Mouse (Mus musculus) right cerebral cortex, postnatal 4 days (tissue): ENCODE results near the gene Casp2.

Experiments
- DNase-seq: peaks from one replicate; pipeline ENCODE4 v3.0.0-alpha.2; 2022

Casp2 gene

DNA sequence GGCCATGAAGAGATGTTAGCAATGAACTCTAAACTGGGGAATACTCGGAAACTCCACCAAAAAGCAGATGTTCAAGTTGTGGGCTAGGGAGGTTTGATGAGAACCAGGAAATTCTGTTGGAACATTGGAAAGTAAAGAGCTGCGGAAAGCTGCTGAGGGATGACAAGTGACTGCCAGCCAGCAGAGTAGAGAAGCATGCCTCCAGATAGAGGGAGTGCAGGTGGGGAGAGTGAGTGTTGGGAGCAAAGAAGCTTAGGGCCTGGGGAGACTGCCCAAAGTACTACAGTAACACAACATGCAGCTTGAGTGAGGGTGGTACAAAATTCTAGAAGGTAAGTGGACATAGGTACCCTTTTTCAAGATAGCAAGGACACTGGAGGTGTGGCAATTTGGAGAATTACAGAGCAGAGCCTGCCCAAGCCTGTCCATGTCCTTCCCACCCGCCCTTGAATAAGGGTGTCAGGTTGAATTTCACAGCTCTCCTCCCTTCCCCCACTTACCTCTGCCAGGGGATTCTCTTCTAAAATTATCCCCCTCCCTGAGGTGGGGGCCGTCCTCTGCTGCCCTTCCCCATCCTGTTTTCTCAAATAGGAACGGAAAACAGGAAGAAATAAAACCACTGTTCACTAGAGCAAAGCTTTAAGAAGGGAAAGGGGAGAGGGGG, 18.2 kb downstream of the Casp2 start:
- DNase-seq = no peak

DNA sequence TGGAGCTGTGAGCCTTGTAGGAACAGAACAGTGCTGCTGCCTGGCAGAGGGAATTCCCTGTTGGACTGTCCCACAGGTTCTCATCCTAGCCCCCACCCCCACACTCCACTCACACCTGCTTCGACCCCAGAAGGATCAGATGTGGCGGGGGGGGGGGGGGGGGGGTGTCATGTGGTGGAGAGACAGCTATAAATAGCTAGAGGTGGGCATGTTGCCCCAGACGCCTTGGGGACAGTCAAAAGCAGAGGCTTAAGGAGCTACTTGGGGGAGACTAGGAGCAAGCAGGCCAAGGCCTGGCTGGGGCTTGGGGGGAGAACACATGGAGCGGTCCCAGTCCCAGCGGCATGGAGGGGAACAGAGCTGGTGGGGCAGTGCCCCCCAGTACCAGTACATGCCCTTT, 21.7 kb downstream of the Casp2 start, which contains the start of gene Clcn1:
Gene Clcn1 (plus strand): TSS at position 238 of the 400 bp plus-strand sequence.
- no peak for DNase-seq

DNA sequence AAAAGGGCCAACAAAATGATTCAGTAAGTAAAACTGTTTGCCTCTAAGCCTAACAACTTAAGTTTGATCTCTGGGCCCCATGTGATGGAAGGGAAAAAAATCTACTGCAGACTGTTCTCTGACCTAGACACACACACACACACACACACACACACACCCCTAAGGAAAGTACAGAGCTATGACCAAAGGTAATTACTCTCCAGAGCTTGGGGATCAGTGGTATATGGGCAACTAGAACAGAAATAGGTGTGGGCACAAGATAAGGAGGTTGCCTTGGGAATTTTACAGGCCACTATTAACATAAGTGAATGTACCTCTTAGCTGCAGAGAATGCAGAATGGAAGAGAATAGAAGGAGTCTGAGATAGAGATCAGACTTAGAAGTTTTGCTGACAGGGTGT, 22.8 kb downstream of the Casp2 start:
- DNase-seq = no peak

DNA sequence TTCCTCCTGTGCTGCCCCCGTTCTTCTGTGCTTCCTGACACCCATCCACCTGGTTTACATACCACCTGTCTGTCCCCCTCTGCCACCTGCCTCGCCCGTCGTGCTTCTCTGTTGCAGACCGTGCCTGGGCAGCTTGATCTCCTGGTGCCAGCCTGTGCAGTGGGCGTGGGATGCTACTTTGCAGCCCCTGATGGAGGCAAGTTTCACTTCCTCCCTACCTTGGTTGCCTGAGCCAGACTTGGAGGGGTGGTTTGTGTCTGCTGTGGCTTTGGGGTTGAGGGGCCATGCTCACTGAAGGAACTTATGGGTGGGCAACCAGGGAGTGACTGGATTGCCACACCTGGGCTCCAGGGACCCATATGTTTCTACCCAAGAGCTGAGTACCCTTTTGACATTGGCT, 28.5 kb downstream of the Casp2 start:
- DNase-seq = no peak

DNA sequence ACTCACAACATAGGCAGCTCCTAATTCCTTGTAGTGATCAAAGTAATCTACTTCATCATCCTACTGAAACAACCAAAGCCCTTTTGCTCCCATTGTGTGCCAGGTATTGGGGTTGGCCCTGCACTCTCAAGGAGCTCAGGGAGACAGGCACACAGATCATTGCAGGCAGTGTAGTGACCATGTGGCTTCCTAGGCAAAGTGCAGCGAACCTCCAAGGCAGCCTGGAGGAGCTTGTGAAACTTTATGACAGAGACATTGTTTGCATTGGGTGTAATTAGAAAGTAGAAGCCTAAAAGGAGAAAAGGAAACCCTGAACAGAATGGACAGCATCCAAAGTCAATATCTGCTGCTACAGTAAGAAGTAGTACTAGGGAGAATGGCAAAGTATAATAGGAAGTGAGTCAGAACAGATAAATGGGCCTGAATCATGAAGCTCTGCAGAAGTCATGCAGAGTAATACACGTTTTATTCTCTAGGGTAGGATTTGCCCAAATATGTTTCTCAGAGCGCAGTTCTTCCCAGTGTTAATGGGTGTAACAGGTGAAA, 30.8 kb downstream of the Casp2 start:
- no peak for DNase-seq

DNA sequence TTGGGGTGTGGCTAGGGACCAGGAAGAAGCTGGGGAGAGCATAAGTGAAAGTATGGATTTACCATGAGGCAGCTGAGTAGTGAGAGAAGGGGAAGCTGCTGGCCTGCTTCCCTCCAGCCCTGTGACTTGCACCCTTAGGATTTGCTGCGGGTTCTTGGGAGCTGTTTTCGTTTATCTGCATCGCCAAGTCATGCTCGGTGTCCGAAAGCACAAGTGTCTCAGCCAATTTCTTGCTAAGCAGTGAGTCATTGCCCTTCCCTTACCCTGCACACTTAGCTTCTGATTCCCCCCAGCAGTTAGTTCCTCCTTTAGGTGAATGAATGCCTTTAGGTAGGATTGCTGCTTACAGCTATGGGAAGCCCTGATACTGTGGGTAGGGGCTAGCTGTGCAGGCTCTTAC, 34.6 kb downstream of the Casp2 start:
- no peak for DNase-seq

DNA sequence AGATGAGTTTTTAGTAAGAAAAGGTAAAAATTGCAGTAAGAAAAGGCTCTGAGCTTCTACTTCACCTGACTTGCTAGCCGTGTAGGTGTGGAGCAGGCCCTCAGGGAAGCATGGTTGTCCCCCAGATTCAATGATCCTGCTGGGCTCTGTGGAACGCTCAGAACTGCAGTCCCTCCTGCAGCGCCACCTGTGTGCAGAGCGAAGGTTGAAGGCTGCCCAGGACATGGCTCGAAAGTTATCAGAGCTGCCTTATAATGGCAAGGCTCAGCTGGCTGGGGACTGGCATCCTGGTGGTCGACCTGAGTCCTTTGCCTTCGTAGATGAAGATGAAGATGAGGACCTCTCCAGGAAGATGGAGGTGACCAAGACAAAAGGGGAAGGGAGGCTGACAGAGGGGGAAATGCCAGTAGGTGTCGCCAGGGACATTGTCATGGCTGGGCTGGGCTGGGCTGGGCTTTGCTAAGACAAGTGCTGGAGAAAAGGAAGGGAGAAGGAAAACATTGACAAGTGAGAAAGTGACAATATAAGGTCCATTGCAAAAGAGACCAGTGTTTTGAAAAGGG, 45.1 kb downstream of the Casp2 start:
- DNase-seq = no peak

DNA sequence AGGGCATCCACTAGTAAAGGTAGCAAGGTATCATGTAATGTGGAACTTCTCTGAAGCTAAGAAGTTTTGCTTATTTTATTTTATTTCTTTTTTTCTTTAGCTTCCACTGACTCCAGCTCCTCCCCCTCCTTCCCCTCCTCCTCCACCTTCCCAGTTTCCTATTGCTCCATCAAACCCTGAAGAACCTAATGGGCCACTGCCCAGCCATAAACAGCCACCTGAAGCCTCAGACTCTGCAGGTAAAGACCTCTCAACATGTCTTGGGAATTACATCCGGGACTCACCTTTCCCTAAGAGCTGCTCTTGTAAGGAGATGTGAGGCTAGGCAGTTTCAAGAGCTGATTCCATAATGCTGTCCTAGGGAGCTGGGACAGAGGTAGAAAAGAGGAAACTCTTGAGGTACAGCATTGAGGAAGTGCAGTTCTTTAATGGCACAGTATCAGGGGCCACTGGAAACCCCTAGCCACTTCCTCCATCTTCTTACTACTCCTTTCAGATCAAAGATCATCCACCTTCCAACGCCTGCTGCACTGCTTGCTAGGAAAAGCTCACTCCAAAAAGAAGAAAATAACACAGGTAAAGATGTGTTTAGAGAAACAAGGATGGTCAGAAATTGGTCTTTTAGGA, 45.8 kb downstream of the Casp2 start:
- DNase-seq = no peak

DNA sequence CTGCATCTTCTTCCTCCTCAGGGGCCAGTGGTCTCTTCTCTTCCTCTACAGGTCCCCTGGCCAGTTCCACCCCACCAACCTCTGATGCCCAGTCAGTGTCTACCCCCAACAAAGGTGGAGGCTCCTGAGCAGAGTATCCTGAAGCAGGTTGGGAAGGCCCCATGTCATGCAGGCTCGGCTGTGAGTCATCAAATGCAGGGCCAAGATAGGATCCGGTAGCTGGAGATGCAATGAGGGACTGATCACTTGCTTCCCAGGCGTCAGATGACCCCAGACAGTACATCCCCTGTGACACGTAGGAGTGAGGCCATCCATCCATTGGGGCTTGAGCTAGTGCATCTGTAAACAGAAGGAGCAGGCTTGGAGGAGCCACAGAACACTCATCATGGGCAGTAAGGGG, 53.5 kb downstream of the Casp2 start:
- DNase-seq = no peak

DNA sequence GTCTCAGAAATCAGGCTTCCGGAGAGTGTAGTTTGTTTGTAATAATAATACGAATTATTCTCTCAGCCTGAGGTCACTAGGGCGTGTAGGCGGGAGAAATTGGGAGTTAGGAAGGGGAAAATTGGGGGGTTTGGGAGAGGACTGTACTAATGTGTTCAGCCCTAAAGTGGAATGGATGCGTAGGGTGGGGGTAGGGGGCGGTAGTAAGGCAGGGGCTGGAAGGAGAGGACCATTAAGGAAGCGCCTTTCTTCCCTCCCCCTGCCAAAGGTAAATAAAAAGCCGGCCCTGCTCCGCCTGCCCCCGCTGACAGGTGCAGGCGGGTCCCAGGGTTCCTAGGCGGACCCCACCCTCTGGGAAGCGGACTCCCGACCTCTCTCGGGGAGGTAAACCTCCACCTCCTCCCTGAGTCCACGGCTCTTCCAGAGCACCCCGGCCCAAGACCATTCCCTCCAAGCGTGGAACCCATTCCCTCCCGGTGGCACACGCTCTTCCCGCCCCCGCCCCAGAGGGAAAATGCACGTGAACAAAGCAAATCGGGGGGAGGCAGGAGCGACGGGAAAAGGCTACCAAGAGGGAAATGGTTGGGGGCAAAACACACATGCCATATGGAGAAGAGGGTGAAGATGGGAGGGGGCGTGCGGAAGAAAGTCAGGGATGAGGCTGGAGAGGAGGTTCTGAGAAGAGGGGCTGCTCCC, 58.7 kb downstream of the Casp2 start:
- DNase-seq = peak; percentile 26

DNA sequence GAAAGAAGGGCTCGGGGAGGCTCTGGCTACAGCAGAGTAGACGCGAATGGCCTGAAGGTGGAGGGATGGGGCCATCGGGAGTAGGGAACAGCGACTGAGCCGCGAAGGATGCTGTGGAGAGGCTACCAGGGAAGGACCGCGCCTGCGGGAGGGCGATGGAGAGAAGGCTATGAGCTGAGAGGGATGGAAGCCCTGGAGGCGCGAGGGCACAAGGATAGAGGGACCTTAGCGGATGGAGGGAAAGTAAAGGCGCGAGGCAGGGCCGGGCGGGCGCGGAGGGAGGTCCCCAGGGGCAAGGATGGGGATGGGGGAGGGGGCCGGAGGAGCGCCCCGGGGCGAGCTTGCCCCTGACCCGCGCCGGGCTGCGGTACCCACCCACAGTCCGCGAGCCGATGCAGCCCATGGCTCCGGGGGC, 59.3 kb downstream of the Casp2 start:
- peak; percentile 57 for DNase-seq

DNA sequence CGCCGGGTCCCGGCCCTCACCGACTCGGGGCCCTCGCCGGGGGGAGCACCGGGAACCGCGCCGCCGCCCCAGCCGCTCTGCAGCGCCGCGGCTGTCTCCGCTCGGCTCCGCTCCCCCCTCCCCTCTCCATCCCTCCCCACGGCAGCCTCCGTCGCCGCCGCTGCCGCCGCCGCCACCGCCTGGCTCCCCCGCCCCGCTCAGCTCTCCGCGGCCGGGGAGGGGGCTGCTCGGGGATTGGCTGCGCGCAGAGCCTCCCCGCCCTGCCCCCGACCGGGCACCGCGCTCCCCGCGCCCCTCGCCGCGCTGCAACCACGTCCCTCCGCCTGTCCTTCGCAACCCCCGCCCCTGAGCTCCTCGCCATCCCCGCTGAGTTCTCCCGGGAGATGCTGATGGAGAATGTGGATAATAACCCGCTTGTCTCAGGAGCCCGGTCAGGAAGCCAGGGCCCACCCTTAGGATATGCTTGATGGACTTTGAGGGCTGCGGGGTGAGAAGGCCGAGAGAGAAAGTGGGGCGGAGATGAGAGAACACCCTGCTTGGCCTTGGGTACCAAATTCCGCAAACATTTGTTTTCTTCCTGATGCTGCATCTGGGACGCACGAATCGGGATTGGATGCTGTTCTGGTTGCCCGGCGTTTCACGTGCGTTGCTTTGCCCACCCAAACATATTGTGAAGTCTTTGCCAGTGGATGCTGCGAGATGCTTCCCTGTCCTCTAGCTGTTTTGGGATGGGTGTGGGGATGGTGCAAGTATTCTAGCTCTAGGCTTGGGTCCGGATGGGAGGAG, 59.9 kb downstream of the Casp2 start, which contains the start of gene Fam131b:
Gene Fam131b (minus strand): TSS at position 162 of the 786 bp plus-strand sequence.
- peak; percentile 80 for DNase-seq

DNA sequence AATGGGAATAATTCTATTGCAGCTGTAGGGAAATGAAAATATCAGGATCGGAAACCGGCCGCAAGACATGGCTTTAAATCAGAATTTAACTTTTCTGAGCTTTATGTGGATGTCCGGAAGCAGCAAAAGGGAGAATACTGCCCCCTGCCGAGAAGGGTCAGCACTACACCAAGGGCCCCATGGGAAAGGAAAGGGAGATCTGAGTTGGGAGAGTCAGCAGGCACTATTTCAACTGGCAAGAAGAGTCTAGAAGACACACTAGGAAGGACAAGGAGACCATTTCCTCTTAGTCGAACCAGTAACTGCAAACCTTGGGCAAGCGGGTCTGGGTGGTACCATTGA, 60.5 kb downstream of the Casp2 start:
- peak; percentile 82 for DNase-seq

DNA sequence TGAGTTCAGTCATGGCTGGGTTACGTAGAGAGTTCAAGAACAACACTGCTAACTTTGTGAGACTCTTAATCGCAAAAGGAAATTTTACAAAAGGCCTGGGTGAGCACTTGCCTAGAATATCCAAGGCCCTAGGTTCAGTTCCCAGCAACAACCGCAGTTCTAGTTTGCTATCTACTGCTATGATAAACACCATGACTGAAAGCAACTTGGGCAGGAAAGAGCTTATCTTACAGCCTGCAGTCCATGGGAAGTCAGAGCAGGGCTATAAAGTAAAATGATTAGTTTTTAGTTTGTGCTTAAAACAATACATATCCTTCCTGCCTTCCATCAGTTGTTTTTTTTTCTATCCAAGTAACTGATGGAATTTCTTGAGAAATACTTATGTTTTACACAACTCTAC, 61.7 kb downstream of the Casp2 start:
- DNase-seq = no peak

DNA sequence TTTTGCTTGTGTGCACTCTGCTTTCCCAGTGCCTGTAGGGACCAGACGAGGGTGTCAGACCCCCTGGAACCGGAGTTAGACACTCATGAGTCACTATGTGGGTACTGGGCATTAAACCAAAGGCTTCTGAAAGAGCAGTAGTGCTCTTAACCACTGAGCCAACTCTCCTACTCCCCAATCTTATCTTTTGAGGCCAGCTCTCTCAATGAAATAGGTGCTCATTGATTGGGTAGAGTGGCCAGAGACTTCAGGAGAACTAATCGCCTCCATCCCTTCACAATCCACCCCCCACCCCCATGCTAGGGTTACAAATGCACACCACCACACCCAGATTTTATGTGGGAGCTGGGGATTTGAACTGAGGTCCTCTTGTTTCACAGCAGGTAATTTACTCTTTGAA, 64.0 kb downstream of the Casp2 start:
- DNase-seq = no peak

DNA sequence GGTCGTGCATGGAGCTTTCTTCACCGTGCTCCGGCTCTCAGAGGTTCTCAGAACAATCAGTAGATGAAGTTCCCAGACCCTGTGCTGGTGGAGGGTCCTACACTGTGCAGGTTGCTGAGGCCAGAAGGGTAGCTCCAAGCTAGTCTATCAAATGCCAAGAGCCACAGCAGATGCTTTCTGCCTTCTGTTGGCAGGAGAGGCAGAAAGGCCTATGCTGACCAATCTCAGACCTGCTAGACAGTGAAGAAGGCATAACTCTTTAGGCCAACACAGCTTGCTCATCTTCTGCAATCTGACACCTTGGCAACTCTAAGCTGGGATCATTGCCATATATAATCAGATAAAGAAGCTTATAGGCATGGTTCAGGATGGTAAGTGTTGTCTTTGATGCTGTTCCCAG, 65.4 kb downstream of the Casp2 start:
- no peak for DNase-seq

DNA sequence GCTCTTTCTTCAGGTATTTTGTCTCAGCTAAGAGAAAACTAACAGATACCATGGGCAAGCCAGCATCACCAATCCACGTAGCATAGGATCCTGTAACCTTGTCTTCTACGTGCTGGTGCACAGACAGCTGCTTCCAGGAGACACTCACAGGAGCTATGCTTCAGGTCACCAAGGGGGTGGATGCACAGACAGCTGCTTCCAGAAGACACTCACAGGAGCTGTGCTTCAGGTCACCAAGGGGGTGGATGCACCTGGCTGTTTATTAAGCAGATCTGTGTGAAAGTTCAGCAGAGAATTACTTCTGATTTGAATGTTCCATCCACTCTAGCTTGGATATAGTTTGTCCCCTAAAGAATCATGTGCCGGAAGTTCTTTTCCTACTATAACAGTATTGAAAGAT, 66.2 kb downstream of the Casp2 start:
- no peak for DNase-seq
